Mouse (Mus musculus): ENCODE data around the gene Srsf11.

Gene Srsf11

DNA sequence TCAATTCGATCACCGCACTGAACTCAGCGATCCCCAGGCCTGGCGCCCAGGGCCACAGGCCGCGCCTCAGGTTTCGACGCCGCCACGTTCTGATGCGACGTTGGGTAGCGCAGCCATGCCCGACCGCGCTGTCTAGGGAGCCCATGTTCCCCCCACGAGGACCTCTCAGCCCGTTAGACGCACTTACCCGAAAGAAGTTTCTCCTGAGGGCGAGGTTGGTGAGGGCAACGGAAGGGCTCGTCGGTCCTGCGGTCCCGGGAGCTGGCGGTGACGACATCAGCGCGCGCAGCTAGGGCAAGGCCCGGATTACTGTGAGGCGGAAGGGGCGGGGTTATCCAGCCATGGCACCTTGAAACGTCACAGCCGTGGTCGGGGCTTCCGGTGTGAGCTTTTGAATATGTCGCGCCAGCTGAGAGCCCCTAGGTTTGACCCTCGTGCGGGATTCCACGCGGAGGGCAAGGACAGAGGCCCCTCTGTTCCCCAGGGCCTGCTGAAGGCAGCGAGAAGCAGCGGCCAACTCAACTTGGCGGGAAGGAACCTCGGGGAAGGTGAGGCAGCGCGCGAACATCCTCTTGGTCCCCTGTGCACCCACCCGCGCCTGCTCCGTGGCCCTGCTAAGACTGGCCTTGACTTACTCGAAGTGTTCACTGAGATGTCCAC lies at the start of gene Srsf11, which contains the start of gene Lrrc40:
TSS of gene Srsf11 (minus strand) at position 311 of the 660 bp plus-strand sequence.
TSS of gene Lrrc40 (plus strand) at position 334 of the 660 bp plus-strand sequence.
- peak; percentile 95 for DNase-seq (ENCODE audit: extremely low spot score, low spot score)

DNA sequence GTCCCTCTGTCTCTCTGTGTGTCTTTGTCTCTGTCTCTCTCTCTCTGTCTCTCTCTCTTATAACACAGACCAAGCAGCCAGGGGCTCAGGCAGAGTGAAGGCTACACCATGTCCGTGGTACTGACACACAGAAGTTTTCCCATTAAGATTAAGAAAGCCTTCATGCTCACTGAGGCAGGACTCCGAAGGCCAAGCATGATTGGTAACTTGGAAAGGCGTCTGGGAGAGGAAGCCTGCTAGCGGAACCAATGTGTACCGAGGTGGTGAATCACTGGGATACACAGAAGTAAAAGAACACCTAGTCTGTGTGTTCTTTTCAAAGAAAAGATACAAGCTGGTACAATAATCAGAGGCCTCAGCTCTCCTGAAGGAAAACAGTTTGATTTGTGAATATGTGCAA lies 41.4 kb upstream of the Srsf11 start:
- no peak for DNase-seq (ENCODE audit: extremely low spot score, low spot score)

DNA sequence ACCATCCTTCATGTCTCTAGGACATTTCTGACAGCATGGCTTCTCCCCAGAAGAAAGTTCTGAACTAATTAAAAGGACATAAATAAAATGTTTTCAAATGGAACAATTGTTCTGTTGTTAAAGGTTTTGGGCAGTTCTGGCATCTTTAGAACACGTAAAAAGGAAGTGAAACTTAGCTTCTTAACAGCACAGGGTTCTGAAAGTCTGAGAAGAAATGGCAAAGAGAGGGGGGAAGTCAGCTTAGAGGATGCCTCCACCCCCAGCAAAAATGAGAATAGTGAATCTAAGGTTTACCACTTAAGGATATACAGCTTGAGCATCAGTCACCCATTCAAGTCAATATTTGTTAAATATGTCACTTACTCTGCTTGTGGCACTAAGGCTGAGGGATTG lies 40.9 kb upstream of the Srsf11 start:
- DNase-seq (ENCODE audit: extremely low spot score, low spot score), result no peak

- no peak for DNase-seq (ENCODE audit: extremely low spot score, low spot score)
Observed at GRCm38 (mm10) chr3:158076685-158077379, 40.4 kb upstream of the Srsf11 start.

DNA sequence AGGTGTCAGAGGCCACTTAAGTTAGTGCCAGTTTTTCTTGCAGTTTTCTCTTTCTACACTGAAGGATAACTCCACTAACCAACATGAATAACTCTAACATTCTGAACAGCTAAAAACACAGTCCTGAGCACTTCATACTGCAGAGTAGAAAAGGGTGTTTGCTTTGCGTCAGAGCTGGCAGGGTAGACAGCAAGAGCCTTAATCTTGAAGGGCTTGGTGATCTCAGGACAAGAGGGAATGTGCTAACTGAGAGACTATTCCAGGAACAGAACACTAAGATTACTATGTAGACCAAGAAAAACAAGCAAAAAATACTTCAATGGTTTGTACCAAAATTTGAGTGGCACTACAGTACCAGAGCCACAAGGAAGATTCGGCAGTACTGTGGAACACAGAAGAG lies 38.6 kb upstream of the Srsf11 start:
- no peak for DNase-seq (ENCODE audit: extremely low spot score, low spot score)

DNA sequence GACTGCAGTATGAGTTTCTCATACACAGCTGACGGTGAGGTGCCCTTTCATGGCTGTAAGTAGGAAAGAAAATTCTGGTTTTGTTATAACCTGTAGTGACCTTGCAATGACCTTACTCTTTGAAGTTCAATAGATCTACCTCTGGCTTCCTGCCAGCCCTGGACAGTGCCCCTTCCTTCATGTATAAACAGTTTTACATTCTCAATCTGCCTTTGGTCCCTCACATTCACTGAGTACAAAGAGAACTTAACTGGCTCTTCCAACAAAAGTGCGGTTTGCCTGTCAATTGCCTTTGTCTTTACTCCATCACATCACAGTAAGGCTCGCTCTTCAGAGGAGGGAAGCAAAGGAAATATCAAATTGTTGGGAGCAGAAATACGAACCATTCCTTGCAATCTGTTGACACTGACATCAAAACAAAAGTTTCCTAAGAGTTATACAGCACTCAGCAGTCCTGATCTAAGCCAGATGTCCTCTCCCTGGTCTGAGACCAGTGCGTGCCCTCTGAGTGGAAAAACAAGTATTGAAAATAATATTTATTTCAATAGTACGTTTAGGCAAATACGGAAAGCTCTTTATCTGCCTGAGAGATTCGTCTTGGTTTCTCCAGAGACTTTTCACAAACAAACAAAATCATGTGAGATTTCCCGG lies 32.3 kb upstream of the Srsf11 start:
- DNase-seq (ENCODE audit: extremely low spot score, low spot score), result peak; percentile 20

- no peak for DNase-seq (ENCODE audit: extremely low spot score, low spot score)
Observed at GRCm38 (mm10) chr3:158067916-158068315, 31.5 kb upstream of the Srsf11 start.

DNA sequence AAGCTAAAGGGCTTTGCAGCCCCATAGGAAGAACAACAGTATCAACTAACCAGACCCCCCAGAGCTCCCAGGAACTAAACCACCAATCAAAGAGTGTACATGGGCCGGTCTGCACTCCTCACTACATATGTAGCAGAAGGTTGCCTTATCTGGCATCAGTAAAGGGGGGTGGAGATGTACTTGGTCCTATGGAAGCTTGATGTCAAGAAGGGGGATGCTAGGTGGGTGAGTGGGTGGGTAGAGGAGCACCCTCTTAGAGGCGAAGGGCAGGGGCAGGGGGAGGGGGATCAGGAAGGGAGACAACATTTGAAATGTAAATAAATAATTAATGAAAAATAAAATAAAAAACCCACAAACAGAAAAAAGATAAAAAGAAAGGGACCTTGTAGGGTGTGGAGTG lies 28.8 kb upstream of the Srsf11 start:
- DNase-seq (ENCODE audit: extremely low spot score, low spot score), result no peak

GRCm38 (mm10) chr3:158061811-158062523 lies 25.5 kb upstream of the Srsf11 start:
- no peak for DNase-seq (ENCODE audit: extremely low spot score, low spot score)

DNA sequence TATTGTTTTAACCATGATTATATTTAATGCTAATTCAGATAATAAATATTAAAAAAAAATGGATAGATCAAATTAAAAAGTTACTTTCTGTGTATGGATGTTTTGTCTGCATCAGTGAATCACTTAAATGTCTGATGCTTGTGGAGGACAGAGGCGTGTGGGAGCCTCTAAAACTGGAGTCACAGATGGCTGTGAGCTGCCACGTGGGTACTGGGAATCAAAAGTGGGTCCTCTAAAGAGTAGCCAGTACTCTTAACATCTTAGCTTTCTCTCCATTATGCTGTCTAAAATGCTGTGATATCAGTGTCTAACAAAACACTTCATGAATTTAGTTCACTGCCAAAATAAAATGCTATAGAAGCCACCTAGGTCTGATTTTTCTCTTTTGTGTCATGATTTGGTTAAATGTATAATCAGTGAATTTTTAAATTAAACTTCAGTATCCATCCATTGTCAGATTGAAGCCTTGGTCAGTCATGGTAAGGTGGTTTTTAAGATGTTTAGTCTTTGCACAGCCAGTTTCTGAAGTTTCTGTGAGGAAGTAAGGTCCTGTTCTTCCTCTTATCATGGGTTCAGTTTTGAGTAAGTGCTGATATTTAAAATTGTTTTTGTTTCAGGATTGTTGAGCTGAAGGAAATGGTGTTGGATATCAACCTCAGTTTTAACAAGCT lies 24.3 kb upstream of the Srsf11 start:
- DNase-seq (ENCODE audit: extremely low spot score, low spot score), result no peak

- no peak for DNase-seq (ENCODE audit: extremely low spot score, low spot score)
Observed at GRCm38 (mm10) chr3:158049508-158049907, 13.1 kb upstream of the Srsf11 start.

- DNase-seq (ENCODE audit: extremely low spot score, low spot score), result no peak
Observed at GRCm38 (mm10) chr3:158040755-158041154, 4.3 kb upstream of the Srsf11 start.

DNA sequence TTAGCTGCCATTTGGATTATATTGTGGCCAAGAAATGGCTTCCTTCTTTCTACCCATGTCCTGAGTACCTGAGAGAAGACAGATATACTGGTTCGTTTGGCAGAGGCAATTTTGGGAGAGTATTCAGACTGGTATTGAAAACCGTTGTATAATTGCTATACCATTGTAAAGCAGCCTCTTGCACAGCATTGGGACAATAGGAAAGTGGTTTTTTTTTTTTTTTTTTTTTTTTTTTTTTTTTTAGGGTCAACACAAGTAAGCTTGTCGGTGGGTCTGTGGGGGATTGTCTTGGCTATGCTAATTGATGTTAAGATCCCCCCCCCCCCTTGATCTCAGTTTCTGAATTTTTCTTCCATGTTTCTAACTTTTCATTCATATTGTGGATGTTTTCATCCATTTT lies 1.7 kb upstream of the Srsf11 start:
- no peak for DNase-seq (ENCODE audit: extremely low spot score, low spot score)

DNA sequence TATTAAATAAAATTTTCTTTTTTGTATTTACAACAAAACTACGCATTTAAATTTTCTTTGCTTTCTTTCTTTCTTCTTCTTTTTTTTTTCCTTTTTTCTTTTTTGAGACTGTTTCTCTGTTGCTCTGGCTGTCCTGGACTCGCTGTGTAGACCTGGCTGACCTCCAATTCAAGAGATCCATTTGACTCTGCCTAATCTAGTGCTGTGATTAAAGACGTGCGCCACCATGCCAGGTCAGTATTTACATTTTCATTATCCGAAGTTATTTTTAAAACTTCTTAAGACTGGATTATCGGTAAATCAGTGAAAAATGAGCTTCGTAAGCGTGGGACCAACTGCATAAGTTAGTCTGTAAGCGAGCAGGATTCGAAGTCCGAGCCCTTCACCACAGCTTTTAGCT lies 573 bp downstream of the Srsf11 start:
- DNase-seq (ENCODE audit: extremely low spot score, low spot score), result no peak

DNA sequence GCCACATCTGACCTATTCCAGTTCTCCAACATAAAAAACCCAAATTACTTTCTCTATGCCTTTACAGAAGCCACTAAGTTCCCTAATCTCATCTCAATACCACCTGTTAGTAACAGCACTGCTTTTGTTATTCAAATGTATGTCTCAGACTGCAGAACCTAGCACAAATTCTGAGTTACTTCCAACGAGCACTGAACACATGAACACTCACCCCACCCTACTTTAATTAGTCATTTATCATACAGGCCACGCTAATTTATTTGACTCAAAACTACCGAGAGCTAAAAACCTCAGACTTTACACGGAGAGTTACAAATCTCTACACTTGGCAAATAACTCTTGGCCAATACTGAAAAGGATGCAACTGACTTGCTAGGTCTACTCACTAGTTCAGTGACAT lies 4.3 kb downstream of the Srsf11 start:
- no peak for DNase-seq (ENCODE audit: extremely low spot score, low spot score)

- DNase-seq (ENCODE audit: extremely low spot score, low spot score), result peak; percentile 89
Observed at GRCm38 (mm10) chr3:158031371-158031925, 5.0 kb downstream of the Srsf11 start.

GRCm38 (mm10) chr3:158009762-158010320 lies 26.6 kb downstream of the Srsf11 start:
- DNase-seq (ENCODE audit: extremely low spot score, low spot score), result no peak

DNA sequence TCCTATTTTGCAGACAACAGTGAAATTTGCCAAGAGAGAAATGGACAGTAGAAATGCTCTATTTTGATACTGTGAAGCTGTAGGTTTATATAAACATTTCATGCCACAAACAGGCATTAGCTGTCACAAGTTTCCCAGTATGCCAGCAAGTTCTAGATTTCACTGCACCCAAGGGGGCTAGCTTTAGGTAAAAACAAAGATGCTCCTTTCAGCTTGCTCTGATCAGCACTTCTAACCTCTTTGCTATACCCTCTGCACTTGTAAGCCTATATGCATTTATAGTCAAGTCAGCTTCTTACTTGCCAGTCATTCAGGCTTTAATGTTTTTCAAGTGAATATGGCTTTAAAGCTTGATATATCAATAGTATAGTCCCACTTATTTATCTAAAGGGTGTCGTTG lies 27.8 kb downstream of the Srsf11 start:
- no peak for DNase-seq (ENCODE audit: extremely low spot score, low spot score)

GRCm38 (mm10) chr3:157998742-157999369 lies 37.6 kb downstream of the Srsf11 start:
- no peak for DNase-seq (ENCODE audit: extremely low spot score, low spot score)

GRCm38 (mm10) chr3:157995726-157996125 lies 40.7 kb downstream of the Srsf11 start:
- no peak for DNase-seq (ENCODE audit: extremely low spot score, low spot score)
